Comparison of ENCODE assay signal across 21 mouse cellular contexts in the genomic region with DNA sequence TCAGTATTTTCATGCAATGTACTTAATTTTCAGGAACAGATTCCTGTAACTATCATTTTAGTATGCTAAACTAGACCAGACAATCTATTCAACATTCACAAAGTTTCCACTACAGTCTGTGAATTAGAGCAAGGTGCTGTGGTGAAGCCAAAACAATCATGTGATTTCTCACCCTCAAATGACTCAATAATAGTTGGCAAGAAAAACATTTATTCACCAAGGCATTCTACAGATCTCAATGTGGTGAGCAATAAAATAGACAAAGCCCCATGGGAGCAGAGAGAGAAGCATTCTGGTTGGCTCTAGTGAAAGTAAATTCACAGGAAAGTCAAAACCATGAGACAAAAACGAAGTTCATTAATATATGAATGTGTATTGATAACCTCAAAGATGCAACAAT.
DNase-seq lines count a peak whose midpoint lies in the region; ATAC-seq and TF ChIP-seq lines count a peak whose summit lies in the region.
"Had no signal": no experiment of that assay in that cellular context is flagged by ENCODE, and none has a peak within 500 bp of the region (broad histone marks: within the 10 kb centered on the region; RNA-seq: fewer than 3 reads in every experiment).

No protein-coding gene starts in this region.

- no peaks in the 10 kb centered on the region for H3K79me3 ChIP-seq in C2C12 (ENCODE audit: low read depth)

- no peak for TF ChIP-seq CTCF in C2C12 (IDR thresholded peaks at IDR 0.05; ENCODE audit: control insufficient read depth, insufficient read depth, insufficient read length)
- no peak for TF ChIP-seq CTCF in Patski (IDR thresholded peaks at IDR 0.05)
- no peak for TF ChIP-seq CTCF in heart, adult 2 months (IDR thresholded peaks at IDR 0.05)

- no peak overlapping the region for H3K9ac ChIP-seq in heart, adult 2 months (ENCODE audit: low read depth, low read length)
- H3K9ac ChIP-seq: forebrain, embryonic 12.5 days; forebrain, embryonic 15.5 days; hindbrain, embryonic 12.5 days; intestine, embryonic 15.5 days had no signal

- intact Hi-C loops in heart, adult 2 months (cut with DNase I), result no loop called here

- H3ac ChIP-seq in C2C12 (ENCODE audit: control insufficient read depth, insufficient read length, low read depth), result no peak overlapping the region

- H3K27me3 ChIP-seq in C2C12 (ENCODE audit: control insufficient read depth, insufficient read depth, insufficient read length), result no peaks in the 10 kb centered on the region
- H3K27me3 ChIP-seq in Patski, result no peaks in the 10 kb centered on the region
- no peaks in the 10 kb centered on the region for H3K27me3 ChIP-seq in heart, adult 2 months (ENCODE audit: control insufficient read depth, insufficient read depth, low read length)
- H3K27me3 ChIP-seq: forebrain, embryonic 12.5 days; forebrain, embryonic 15.5 days; hindbrain, embryonic 12.5 days; intestine, embryonic 15.5 days had no signal

- no peak for TF ChIP-seq EP300 in heart, adult 2 months (IDR thresholded peaks at IDR 0.05; ENCODE audit: insufficient read depth, low read depth, low read length)

- H3K27ac ChIP-seq in heart, adult 2 months, result no peak overlapping the region
- H3K27ac ChIP-seq: forebrain, embryonic 12.5 days; forebrain, embryonic 15.5 days; hindbrain, embryonic 12.5 days; intestine, embryonic 15.5 days had no signal

- CTCF ChIA-PET in Patski (lab: Charles Lee), result no interaction called here

- H3K36me3 ChIP-seq in C2C12 (ENCODE audit: control insufficient read depth, insufficient read depth), result no peaks in the 10 kb centered on the region
- no peaks in the 10 kb centered on the region for H3K36me3 ChIP-seq in heart, adult 2 months (ENCODE audit: control insufficient read depth, insufficient read depth, low read length)
- H3K36me3 ChIP-seq: forebrain, embryonic 12.5 days; forebrain, embryonic 15.5 days; hindbrain, embryonic 12.5 days; intestine, embryonic 15.5 days had no signal

- no peak overlapping the region for H3K4me3 ChIP-seq in C2C12 (ENCODE audit: insufficient read depth, poor library complexity, severe bottlenecking)
- H3K4me3 ChIP-seq in heart, adult 2 months, result no peak overlapping the region
- H3K4me3 ChIP-seq: forebrain, embryonic 12.5 days; forebrain, embryonic 15.5 days; hindbrain, embryonic 12.5 days; intestine, embryonic 15.5 days had no signal

- POLR2A ChIA-PET in Patski (lab: Charles Lee), result no interaction called here

- WGBS in heart, adult 2 months, result 45% methylated on average over 1 of the region's 1 CpGs

- no peaks in the 10 kb centered on the region for H3K4me1 ChIP-seq in heart, adult 2 months (ENCODE audit: control insufficient read depth, insufficient read depth, low read length)
- H3K4me1 ChIP-seq: forebrain, embryonic 12.5 days; forebrain, embryonic 15.5 days; hindbrain, embryonic 12.5 days; intestine, embryonic 15.5 days had no signal

- ATAC-seq in Patski, result peak; percentile 57
- ATAC-seq: CD4-positive, CD25-positive, alpha-beta regulatory T cell, adult 4 months; forebrain, embryonic 15.5 days; hindbrain, embryonic 16.5 days; intestine, embryonic 15.5 days had no signal

- in situ Hi-C loops in Patski (cut with MboI; ENCODE audit: low pct_unique_long_range_greater_than_20kb), result no loop called here

- no peak for TF ChIP-seq POLR2A in heart, adult 2 months (IDR thresholded peaks at IDR 0.05; ENCODE audit: insufficient read depth, low read depth, low read length)

- DNase-seq in Patski (ENCODE audit: low read depth, low spot score), result peak; percentile 19
- DNase-seq in fibroblast of lung, adult 2 months (ENCODE audit: low read depth), result peak; percentile 71
- no peak for DNase-seq in heart, adult 2 months
- no peak for DNase-seq in gastrocnemius, adult 8-10 months (ENCODE audit: low spot score in 2 of 2)
- no peak for DNase-seq in ovary, adult 18-20 months (ENCODE audit: low spot score)
- DNase-seq: adrenal gland, adult 8-10 months; adrenal gland, postnatal 25 days; B cell, adult 2 months; cerebellum, adult 18-20 months; cerebellum, adult 9-10 months; cerebellum, postnatal 14 days; gastrocnemius, postnatal 10 days; gastrocnemius, postnatal 36 days; kidney, adult 11 months had no signal

- no peaks in the 10 kb centered on the region for H3K79me2 ChIP-seq in C2C12 (ENCODE audit: control insufficient read depth, insufficient read depth)
- no peaks in the 10 kb centered on the region for H3K79me2 ChIP-seq in heart, adult 2 months (replicated peaks; ENCODE audit: control insufficient read depth, insufficient read depth, low read length)

TF ChIP-seq in C2C12, 6 proteins besides CTCF, POLR2A, EP300 and RAD21:
- TF ChIP-seq CEBPB (IDR thresholded peaks at IDR 0.05; ENCODE audit: low read depth), result peak; percentile 21
- peak; percentile 59 for TF ChIP-seq USF1 (IDR thresholded peaks at IDR 0.05; ENCODE audit: low read depth)
- TF ChIP-seq MYOG (IDR thresholded peaks at IDR 0.05; ENCODE audit: control insufficient read depth, extremely low read depth, insufficient read length), result no peak
- TF ChIP-seq FOSL1 (IDR thresholded peaks at IDR 0.05; ENCODE audit: insufficient read depth, low read length, poor library complexity, severe bottlenecking), result peak; percentile 39
- peak; percentile 15 for TF ChIP-seq MAX (IDR thresholded peaks at IDR 0.05)
- TF ChIP-seq MYOD1 (IDR thresholded peaks at IDR 0.05; ENCODE audit: control insufficient read depth, insufficient read length, low read depth), result no peak

Comparison
In these comparisons a context has a peak if more than half of its experiments do, and no peak if none do; other contexts are left out.
1. DNase-seq: peak in Patski (single experiment) and fibroblast of lung, adult 2 months (single experiment); none in heart, adult 2 months (0 of 2), gastrocnemius, adult 8-10 months (0 of 2) and ovary, adult 18-20 months (single experiment).